Mouse (Mus musculus) bone marrow, adult 2 months (tissue): Measurements from ENCODE around the gene Mia2.

Source experiments
- CTCF ChIP-seq: fragments of 200-500 bp; IDR thresholded peaks from 2 replicates; pipeline ENCODE4 v1.5.1; 2011; ENCODE audit warnings: low read length, control low read depth; ENCODE audit not compliant: control insufficient read depth, insufficient read depth
- POLR2A ChIP-seq: fragments of 200-500 bp; IDR thresholded peaks from 2 replicates; pipeline ENCODE4 v1.6.1; 2011; ENCODE audit warnings: low read depth, mild to moderate bottlenecking, control low read depth, low read length, borderline replicate concordance; ENCODE audit not compliant: control insufficient read depth

- TF ChIP-seq CTCF (no peak), POLR2A (no peak)
Observed at GRCm38 (mm10) chr12:59072286-59072685, 23.3 kb upstream of the Mia2 start.
